Mouse (Mus musculus): ENCODE measurements around the gene Mettl14. TPM values are rescaled to one million over a fixed set of nuclear protein-coding genes. Genes with fewer than 3 reads are reported as not detected.

Gene Mettl14
- total and polyA plus RNA-seq, 3 experiments: 8.5 to 18.8 TPM; not detected in 1

GRCm38 (mm10) chr3:123322147-123322546 lies 63.8 kb downstream of the Mettl14 start:
- Histone ChIP-seq H3K27ac (ENCODE audit: control insufficient read depth, low read depth, low read length) (no peak overlapping the region), H3K9me3 (replicated peaks; ENCODE audit: insufficient read depth, low read length) (no peaks in the 10 kb centered on the region), H3K79me2 (ENCODE audit: control insufficient read depth, insufficient read depth, low read length, poor library complexity) (no peaks in the 10 kb centered on the region), H3K9ac (ENCODE audit: control insufficient read depth, low read depth, low read length, poor library complexity, severe bottlenecking) (no peak overlapping the region), H3K36me3 (ENCODE audit: control insufficient read depth in 1 of 2, insufficient read depth in 2 of 2, low read length in 2 of 2) (peaks cover 0 to 12% of the 10 kb centered on the region in 2 experiments; a peak in 2 of 4 replicates), H3K4me3 (ENCODE audit: control insufficient read depth in 1 of 2, insufficient read depth in 1 of 2, low read depth in 2 of 2, low read length in 2 of 2) (no peak overlapping the region), H3K4me1 (ENCODE audit: control insufficient read depth in 1 of 2, insufficient read depth in 2 of 2, low read length in 2 of 2) (peaks cover 4 to 6% of the 10 kb centered on the region in 2 experiments), H3K27me3 (ENCODE audit: control insufficient read depth in 1 of 2, insufficient read depth in 2 of 2, low read length in 2 of 2) (no peaks in the 10 kb centered on the region)
- peak; percentile 64 for DNase-seq (ENCODE audit: low read depth, low spot score)
- no peak for TF ChIP-seq TCF12 (IDR thresholded peaks at IDR 0.05; ENCODE audit: low read depth, low read length)
- TF ChIP-seq RAD21 (IDR thresholded peaks at IDR 0.05; ENCODE audit: low read depth, low read length): peak; percentile 93
- peak; percentile 90 for TF ChIP-seq ZC3H11A (IDR thresholded peaks at IDR 0.05; ENCODE audit: low read depth, low read length)
- TF ChIP-seq SMC3 (IDR thresholded peaks at IDR 0.05; ENCODE audit: low read depth, low read length): peak; percentile 85
- TF ChIP-seq CTCF (IDR thresholded peaks at IDR 0.05 in 2 of 3, conservative IDR thresholded peaks at IDR 0.05 in 1 of 3; ENCODE audit: control insufficient read depth in 1 of 3, insufficient read depth in 1 of 3, low read depth in 2 of 3, low read length in 3 of 3, poor library complexity in 1 of 3, severe bottlenecking in 1 of 3): peak; percentile 6 to 84 (median 14); a peak in 3 of 6 replicates

DNA sequence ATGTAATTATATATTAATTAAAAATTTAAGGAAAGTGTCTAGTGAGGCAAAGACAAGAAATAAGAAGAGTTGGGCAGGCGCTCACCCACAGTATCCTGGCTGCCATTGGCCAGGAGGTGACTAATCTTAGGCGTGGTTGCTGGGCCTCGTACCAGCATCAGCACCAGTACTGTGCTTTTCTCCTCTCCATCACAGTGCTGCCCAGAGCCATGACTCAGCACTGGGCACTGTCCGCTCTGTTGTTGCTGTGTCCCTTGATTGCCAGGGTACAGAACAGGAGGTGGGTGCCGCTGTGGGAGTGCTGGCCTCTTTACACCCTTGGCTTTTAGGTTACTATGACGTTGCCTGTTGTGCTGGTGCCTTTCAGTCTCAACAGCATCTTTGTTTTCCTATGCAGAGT lies 64.3 kb downstream of the Mettl14 start:
- H3K36me3 ChIP-seq (ENCODE audit: control insufficient read depth in 1 of 2, insufficient read depth in 2 of 2, low read length in 2 of 2): peaks cover 0 to 15% of the 10 kb centered on the region in 2 experiments; a peak in 2 of 4 replicates
- H3K79me2 ChIP-seq (ENCODE audit: control insufficient read depth, insufficient read depth, low read length, poor library complexity): no peaks in the 10 kb centered on the region
- no peak overlapping the region for H3K9ac ChIP-seq (ENCODE audit: control insufficient read depth, low read depth, low read length, poor library complexity, severe bottlenecking)
- DNase-seq (ENCODE audit: low read depth, low spot score): no peak
- H3K4me3 ChIP-seq (ENCODE audit: control insufficient read depth in 1 of 2, insufficient read depth in 1 of 2, low read depth in 2 of 2, low read length in 2 of 2): no peak overlapping the region
- H3K4me1 ChIP-seq (ENCODE audit: control insufficient read depth in 1 of 2, insufficient read depth in 2 of 2, low read length in 2 of 2): peaks cover 9% of the 10 kb centered on the region in 2 experiments
- H3K27me3 ChIP-seq (ENCODE audit: control insufficient read depth in 1 of 2, insufficient read depth in 2 of 2, low read length in 2 of 2): no peaks in the 10 kb centered on the region
- TF ChIP-seq BHLHE40 (IDR thresholded peaks at IDR 0.05; ENCODE audit: borderline replicate concordance, low read depth, low read length) (no peak), JUND (IDR thresholded peaks at IDR 0.05; ENCODE audit: low read depth, low read length) (no peak), RCOR1 (IDR thresholded peaks at IDR 0.05; ENCODE audit: low read depth, low read length) (no peak), MYC (IDR thresholded peaks at IDR 0.05; ENCODE audit: low read depth, low read length) (no peak), USF2 (IDR thresholded peaks at IDR 0.05; ENCODE audit: borderline replicate concordance in 1 of 2, insufficient read depth in 1 of 2, low read depth in 1 of 2, low read length in 2 of 2) (no peak), USF1 (IDR thresholded peaks at IDR 0.05; ENCODE audit: low read depth, low read length) (no peak), ZNF384 (IDR thresholded peaks at IDR 0.05; ENCODE audit: low read depth, low read length) (no peak), UBTF (IDR thresholded peaks at IDR 0.05; ENCODE audit: borderline replicate concordance, insufficient read depth, low read depth, low read length) (no peak), NRF1 (IDR thresholded peaks at IDR 0.05; ENCODE audit: insufficient read depth, low read depth, low read length, poor library complexity, severe bottlenecking) (no peak)
- no peaks in the 10 kb centered on the region for H3K9me3 ChIP-seq (replicated peaks; ENCODE audit: insufficient read depth, low read length)
- H3K27ac ChIP-seq (ENCODE audit: control insufficient read depth, low read depth, low read length): no peak overlapping the region

Data from MEL (cell line).